Mouse (Mus musculus) adrenal gland, adult 2 months (tissue): ENCODE data around the gene Aatk. TPM values are rescaled to one million over a fixed set of nuclear protein-coding genes. Genes with fewer than 3 reads are reported as not detected.

ENCODE experiments used
- DNase-seq: peaks from one replicate; pipeline ENCODE4 v3.0.0; 2021
- polyA plus RNA-seq: library from polyadenylated mRNA; depleted of rRNA; stranded (reverse); fragments of >200 nt; gene quantifications from 2 replicates; pipeline ENCODE4 v1.2.3, GENCODE M21; 2012
- total RNA-seq, 2 experiments: library from RNA; stranded (reverse); gene quantifications; 2 replicates each; pipeline ENCODE4 v1.2.3; 2021

Gene Aatk
- total and polyA plus RNA-seq, 3 experiments: 9.9 to 26.3 (median 15.5) TPM

- peak; percentile 74 for DNase-seq
Observed at GRCm38 (mm10) chr11:119989115-119989564, 57.8 kb downstream of the Aatk start.

- DNase-seq: peak; percentile 43
Observed at GRCm38 (mm10) chr11:119988391-119988790, 58.6 kb downstream of the Aatk start.

GRCm38 (mm10) chr11:119987876-119988275 is 59.1 kb downstream of the Aatk start:
- DNase-seq: no peak

GRCm38 (mm10) chr11:119986751-119987425 is 60.1 kb downstream of the Aatk start:
- DNase-seq: no peak

- DNase-seq: no peak
Observed at GRCm38 (mm10) chr11:119983151-119983550, 63.8 kb downstream of the Aatk start.

GRCm38 (mm10) chr11:119982236-119982635 is 64.7 kb downstream of the Aatk start:
- no peak for DNase-seq

GRCm38 (mm10) chr11:119981769-119982168 is 65.2 kb downstream of the Aatk start:
- DNase-seq: no peak

- DNase-seq: no peak
Observed at GRCm38 (mm10) chr11:119979596-119980385, 67.2 kb downstream of the Aatk start.

GRCm38 (mm10) chr11:119978701-119979100 is 68.3 kb downstream of the Aatk start:
- no peak for DNase-seq

- DNase-seq: peak; percentile 86
Observed at GRCm38 (mm10) chr11:119975739-119976501, 71.0 kb downstream of the Aatk start.

GRCm38 (mm10) chr11:119973789-119974188 is 73.2 kb downstream of the Aatk start:
- peak; percentile 32 for DNase-seq

GRCm38 (mm10) chr11:119970021-119970851 is 76.7 kb downstream of the Aatk start:
- no peak for DNase-seq

- no peak for DNase-seq
Observed at GRCm38 (mm10) chr11:119967892-119968291, 79.1 kb downstream of the Aatk start.

GRCm38 (mm10) chr11:119967401-119967800 is 79.6 kb downstream of the Aatk start:
- no peak for DNase-seq

GRCm38 (mm10) chr11:119966294-119966693 is 80.7 kb downstream of the Aatk start:
- no peak for DNase-seq

- DNase-seq: no peak
Observed at GRCm38 (mm10) chr11:119965053-119965452, 81.9 kb downstream of the Aatk start.

- no peak for DNase-seq
Observed at GRCm38 (mm10) chr11:119961511-119961910, 85.5 kb downstream of the Aatk start.

- DNase-seq: no peak
Observed at GRCm38 (mm10) chr11:119960671-119961070, 86.3 kb downstream of the Aatk start.

- DNase-seq: no peak
Observed at GRCm38 (mm10) chr11:119959714-119960113, 87.3 kb downstream of the Aatk start.

GRCm38 (mm10) chr11:119958856-119959255 is 88.1 kb downstream of the Aatk start:
- DNase-seq: no peak
